Mouse (Mus musculus): ENCODE data around the gene Tmem62. TPM values are rescaled to one million over a fixed set of nuclear protein-coding genes. Genes with fewer than 3 reads are reported as not detected.
A peak's percentile ranks its signal among the peaks of the same experiment; 100 is the strongest.

Gene Tmem62
- polyA plus RNA-seq, 1 experiment, result 4.9 TPM

DNA sequence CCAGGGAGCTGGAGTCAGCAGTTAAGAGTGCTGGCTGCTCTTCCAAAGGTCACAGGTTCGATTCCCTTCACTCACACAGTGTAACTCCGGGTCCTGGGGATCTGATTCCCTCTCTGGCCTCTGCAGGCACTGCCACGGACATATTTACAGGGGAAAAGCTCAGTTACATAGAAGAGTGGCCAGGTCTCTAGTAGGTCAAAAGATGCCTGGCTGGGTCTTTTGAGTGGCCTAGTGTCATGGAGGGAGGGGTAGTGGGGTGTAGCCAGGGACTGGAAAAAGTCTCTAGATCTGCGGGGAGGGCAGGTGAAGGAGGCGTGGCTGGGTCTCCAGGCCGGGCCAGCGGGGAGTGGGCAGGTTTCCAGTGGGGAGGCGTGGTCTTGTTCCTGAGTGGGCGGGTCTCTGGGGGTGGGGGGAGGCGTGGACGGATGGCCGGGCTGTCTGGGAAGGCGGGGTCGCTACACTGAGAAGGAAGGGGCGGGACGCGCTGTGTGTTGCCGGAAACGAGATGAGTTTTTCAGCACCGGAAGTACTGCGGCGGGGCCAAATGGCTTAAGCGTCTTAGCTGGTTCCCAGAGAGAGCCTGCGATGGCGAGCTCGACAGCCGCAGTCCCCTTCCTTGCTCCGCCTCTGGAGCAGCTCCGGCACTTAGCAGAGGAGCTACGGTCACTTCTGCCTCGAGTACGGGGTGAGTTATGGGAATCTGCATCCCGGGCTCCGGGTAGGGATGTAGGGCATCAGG is 31.3 kb downstream of the Tmem62 start, which contains the start of gene Ccndbp1:
Ccndbp1 (plus strand) TSS at position 479 of the 739 bp plus-strand sequence.
- peaks cover 2% of the 10 kb centered on the region; the same call in 1 of the 2 replicates for H3K4me1 ChIP-seq (ENCODE audit: control insufficient read depth, insufficient read depth, insufficient read length)
- no peaks in the 10 kb centered on the region for H3K27me3 ChIP-seq (ENCODE audit: control insufficient read depth, insufficient read depth, low read length)
- DNase-seq (ENCODE audit: low read depth in 1 of 2, low spot score in 2 of 2), result peak; percentile 84 to 88
- WGBS, result 3% methylated on average over 32 of the region's 34 CpGs
- peak within 1 kb of the TSS; percentile 100 for H3K4me3 ChIP-seq (ENCODE audit: extremely low read depth, insufficient read depth, insufficient read length)
- TF ChIP-seq POLR2A (IDR thresholded peaks at IDR 0.05; ENCODE audit: low read depth, low read length) (peak; percentile 60; the same call in 1 of the 2 replicates), CTCF (IDR thresholded peaks at IDR 0.05; ENCODE audit: extremely low read depth, insufficient read depth, insufficient read length, insufficient replicate concordance) (no peak)
- H3K36me3 ChIP-seq (ENCODE audit: control insufficient read depth, insufficient read depth, low read length), result peaks cover 16% of the 10 kb centered on the region
- H3K27ac ChIP-seq (ENCODE audit: insufficient read depth, low read length), result peak within 1 kb of the TSS; percentile 73

- Histone ChIP-seq H3K27me3 (ENCODE audit: control insufficient read depth, insufficient read depth, low read length) (no peaks in the 10 kb centered on the region), H3K4me1 (ENCODE audit: control insufficient read depth, insufficient read depth, insufficient read length) (peaks cover 2% of the 10 kb centered on the region; the same call in 1 of the 2 replicates), H3K4me3 (ENCODE audit: extremely low read depth, insufficient read depth, insufficient read length) (peak overlapping the region; percentile 100), H3K27ac (ENCODE audit: insufficient read depth, low read length) (peak overlapping the region; percentile 73), H3K36me3 (ENCODE audit: control insufficient read depth, insufficient read depth, low read length) (peaks cover 16% of the 10 kb centered on the region)
- WGBS, result 1% methylated on average over 12 of the region's 12 CpGs
- no peak for TF ChIP-seq POLR2A (IDR thresholded peaks at IDR 0.05; ENCODE audit: low read depth, low read length)
- TF ChIP-seq CTCF (IDR thresholded peaks at IDR 0.05; ENCODE audit: extremely low read depth, insufficient read depth, insufficient read length, insufficient replicate concordance), result no peak
- no peak for DNase-seq (ENCODE audit: low read depth in 1 of 2, low spot score in 2 of 2)
Observed at GRCm38 (mm10) chr2:121008664-121009007, 31.8 kb downstream of the Tmem62 start.

DNA sequence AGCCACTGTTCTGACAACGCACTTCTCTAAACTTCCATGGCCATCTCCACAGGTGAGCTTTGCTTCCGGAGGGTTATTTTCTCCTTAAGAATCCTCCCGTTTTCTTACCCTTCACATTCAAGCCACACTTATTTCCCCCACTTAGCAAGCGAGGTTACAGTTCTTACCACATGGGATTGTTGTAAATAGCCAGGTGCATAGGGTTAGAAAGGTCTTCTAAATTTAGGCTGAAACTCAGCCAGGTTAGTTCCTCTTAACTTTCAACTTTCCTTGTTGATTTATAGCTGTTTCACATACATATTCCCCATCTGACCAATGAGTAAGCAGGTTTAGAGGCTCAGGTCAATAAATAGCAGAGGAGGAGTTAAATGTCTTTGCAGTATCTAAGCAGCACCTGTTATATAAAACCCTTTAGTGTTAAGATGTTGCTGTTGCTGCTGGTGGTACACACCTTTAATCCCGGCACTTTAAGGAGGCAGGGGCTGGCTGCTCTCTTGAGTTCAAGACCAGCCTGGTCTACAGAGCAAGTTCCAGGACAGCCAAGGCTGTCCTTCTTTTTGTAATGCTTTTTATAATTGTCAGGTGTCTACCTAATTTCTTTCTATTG is 32.4 kb downstream of the Tmem62 start:
- H3K4me1 ChIP-seq (ENCODE audit: control insufficient read depth, insufficient read depth, insufficient read length), result peaks cover 2% of the 10 kb centered on the region; the same call in 1 of the 2 replicates
- peak overlapping the region; percentile 100 for H3K4me3 ChIP-seq (ENCODE audit: extremely low read depth, insufficient read depth, insufficient read length)
- no peak overlapping the region for H3K27ac ChIP-seq (ENCODE audit: insufficient read depth, low read length)
- no peak for DNase-seq (ENCODE audit: low read depth in 1 of 2, low spot score in 2 of 2)
- WGBS, result 18% methylated on average over 5 of the region's 5 CpGs
- H3K27me3 ChIP-seq (ENCODE audit: control insufficient read depth, insufficient read depth, low read length), result no peaks in the 10 kb centered on the region
- TF ChIP-seq POLR2A (IDR thresholded peaks at IDR 0.05; ENCODE audit: low read depth, low read length) (no peak), CTCF (IDR thresholded peaks at IDR 0.05; ENCODE audit: extremely low read depth, insufficient read depth, insufficient read length, insufficient replicate concordance) (no peak)
- peaks cover 16% of the 10 kb centered on the region for H3K36me3 ChIP-seq (ENCODE audit: control insufficient read depth, insufficient read depth, low read length)

- WGBS, result 96% methylated on average over 9 of the region's 9 CpGs
- peaks cover 41% of the 10 kb centered on the region for H3K36me3 ChIP-seq (ENCODE audit: control insufficient read depth, insufficient read depth, low read length)
- H3K27me3 ChIP-seq (ENCODE audit: control insufficient read depth, insufficient read depth, low read length), result no peaks in the 10 kb centered on the region
- no peak overlapping the region for H3K27ac ChIP-seq (ENCODE audit: insufficient read depth, low read length)
- peaks cover 2% of the 10 kb centered on the region; the same call in 1 of the 2 replicates for H3K4me1 ChIP-seq (ENCODE audit: control insufficient read depth, insufficient read depth, insufficient read length)
- DNase-seq (ENCODE audit: low read depth in 1 of 2, low spot score in 2 of 2), result no peak
- H3K4me3 ChIP-seq (ENCODE audit: extremely low read depth, insufficient read depth, insufficient read length), result no peak overlapping the region
- TF ChIP-seq CTCF (IDR thresholded peaks at IDR 0.05; ENCODE audit: extremely low read depth, insufficient read depth, insufficient read length, insufficient replicate concordance) (no peak), POLR2A (IDR thresholded peaks at IDR 0.05; ENCODE audit: low read depth, low read length) (no peak)
Observed at GRCm38 (mm10) chr2:121012676-121013075, 35.9 kb downstream of the Tmem62 start.

DNA sequence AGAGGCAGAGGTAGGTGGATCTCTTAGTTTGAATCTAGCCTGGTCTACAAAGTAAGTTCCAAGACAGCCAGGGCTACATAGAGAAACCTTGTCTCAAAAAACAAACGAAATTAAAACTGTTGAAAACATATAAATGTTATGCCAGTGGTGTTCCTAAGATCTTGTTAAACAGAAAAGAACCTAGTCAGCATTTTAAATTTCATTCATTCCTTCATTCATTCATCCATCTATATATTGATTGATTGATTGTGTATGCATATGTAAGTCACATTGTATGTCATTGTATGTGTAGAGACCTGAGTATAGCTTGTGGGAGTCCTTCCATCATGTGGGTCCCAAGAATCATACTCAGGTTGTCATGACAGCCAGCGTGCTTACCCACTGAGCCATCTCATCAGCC is 38.7 kb downstream of the Tmem62 start:
- Histone ChIP-seq H3K36me3 (ENCODE audit: control insufficient read depth, insufficient read depth, low read length) (peaks cover 44% of the 10 kb centered on the region), H3K27me3 (ENCODE audit: control insufficient read depth, insufficient read depth, low read length) (no peaks in the 10 kb centered on the region), H3K4me3 (ENCODE audit: extremely low read depth, insufficient read depth, insufficient read length) (no peak overlapping the region), H3K27ac (ENCODE audit: insufficient read depth, low read length) (no peak overlapping the region), H3K4me1 (ENCODE audit: control insufficient read depth, insufficient read depth, insufficient read length) (no peaks in the 10 kb centered on the region)
- 90% methylated on average over 2 of the region's 2 CpGs for WGBS
- TF ChIP-seq POLR2A (IDR thresholded peaks at IDR 0.05; ENCODE audit: low read depth, low read length) (no peak), CTCF (IDR thresholded peaks at IDR 0.05; ENCODE audit: extremely low read depth, insufficient read depth, insufficient read length, insufficient replicate concordance) (no peak)
- no peak for DNase-seq (ENCODE audit: low read depth in 1 of 2, low spot score in 2 of 2)

DNA sequence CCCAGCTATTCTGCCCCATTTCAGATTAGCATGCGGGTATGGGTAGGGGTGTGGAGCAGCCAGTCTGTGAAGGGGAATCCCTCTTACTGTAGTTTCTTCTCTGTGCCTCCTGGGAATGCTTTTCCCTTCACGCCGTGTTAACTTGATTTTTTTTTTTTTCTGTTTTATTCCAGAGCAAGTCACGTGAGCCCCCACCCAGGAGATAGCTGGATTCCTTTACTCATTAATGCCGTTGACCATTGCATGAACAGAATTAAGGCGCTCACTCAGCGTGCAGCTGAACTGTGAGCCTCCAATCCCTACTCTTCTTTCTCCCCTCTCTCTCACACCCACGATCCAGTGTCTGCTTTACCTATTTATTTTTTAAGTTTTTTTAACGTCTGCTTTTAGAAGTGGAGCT is 39.4 kb downstream of the Tmem62 start:
- H3K27ac ChIP-seq (ENCODE audit: insufficient read depth, low read length), result no peak overlapping the region
- H3K27me3 ChIP-seq (ENCODE audit: control insufficient read depth, insufficient read depth, low read length), result no peaks in the 10 kb centered on the region
- TF ChIP-seq POLR2A (IDR thresholded peaks at IDR 0.05; ENCODE audit: low read depth, low read length) (no peak), CTCF (IDR thresholded peaks at IDR 0.05; ENCODE audit: extremely low read depth, insufficient read depth, insufficient read length, insufficient replicate concordance) (no peak)
- peaks cover 41% of the 10 kb centered on the region for H3K36me3 ChIP-seq (ENCODE audit: control insufficient read depth, insufficient read depth, low read length)
- no peak for DNase-seq (ENCODE audit: low read depth in 1 of 2, low spot score in 2 of 2)
- 95% methylated on average over 9 of the region's 9 CpGs for WGBS
- H3K4me3 ChIP-seq (ENCODE audit: extremely low read depth, insufficient read depth, insufficient read length), result no peak overlapping the region
- no peaks in the 10 kb centered on the region for H3K4me1 ChIP-seq (ENCODE audit: control insufficient read depth, insufficient read depth, insufficient read length)

- no peak for TF ChIP-seq CTCF (IDR thresholded peaks at IDR 0.05; ENCODE audit: extremely low read depth, insufficient read depth, insufficient read length, insufficient replicate concordance)
- H3K4me3 ChIP-seq (ENCODE audit: extremely low read depth, insufficient read depth, insufficient read length), result no peak overlapping the region
- no peaks in the 10 kb centered on the region for H3K4me1 ChIP-seq (ENCODE audit: control insufficient read depth, insufficient read depth, insufficient read length)
- no peaks in the 10 kb centered on the region for H3K27me3 ChIP-seq (ENCODE audit: control insufficient read depth, insufficient read depth, low read length)
- no peak for DNase-seq (ENCODE audit: low read depth in 1 of 2, low spot score in 2 of 2)
- peaks cover 34% of the 10 kb centered on the region for H3K36me3 ChIP-seq (ENCODE audit: control insufficient read depth, insufficient read depth, low read length)
- H3K27ac ChIP-seq (ENCODE audit: insufficient read depth, low read length), result no peak overlapping the region
- 96% methylated on average over 1 of the region's 1 CpGs for WGBS
Observed at GRCm38 (mm10) chr2:121017151-121017550, 40.3 kb downstream of the Tmem62 start.

Data from spleen, adult 2 months (tissue).